In genomic region chr5:129594116-129595114, GRCm38 (mm10) we compare ENCODE assay signal across 8 mouse cellular contexts. TPM values are rescaled to one million over a fixed set of nuclear protein-coding genes. Genes with fewer than 3 reads are reported as not detected.
DNase-seq lines count a peak whose midpoint lies in the region; ATAC-seq and TF ChIP-seq lines count a peak whose summit lies in the region.

No protein-coding gene starts in this region.

- no peak overlapping the region for H3K4me3 ChIP-seq in liver, embryonic 14.5 days (ENCODE audit: insufficient read depth in 1 of 2, low read depth in 2 of 2, low read length in 2 of 2)
- H3K4me3 ChIP-seq in neural tube, embryonic 15.5 days (replicated peaks), result no peak overlapping the region
- no peak overlapping the region for H3K4me3 ChIP-seq in testis, adult 2 months (ENCODE audit: control insufficient read depth, low read depth, low read length)

- ATAC-seq in liver, embryonic 14.5 days (ENCODE audit: insufficient read depth), result no peak
- ATAC-seq in neural tube, embryonic 15.5 days (ENCODE audit: low FRiP score), result peak; percentile 51; the same call in 1 of the 2 replicates

- DNase-seq in 416B (ENCODE audit: low read depth), result peak; percentile 72
- DNase-seq in adrenal gland, adult 8-10 months, result peak; percentile 64
- peak; percentile 75 for DNase-seq in embryo, embryonic 11.5 days (ENCODE audit: low read depth, low spot score)
- peak; percentile 36 to 67 for DNase-seq in heart, adult 9 months (ENCODE audit: low spot score in 2 of 2)
- peak; percentile 81 to 88 for DNase-seq in kidney, postnatal 25 days
- peak; percentile 28 to 47 (median 42) for DNase-seq in liver, embryonic 14.5 days (ENCODE audit: low read depth in 3 of 3, low spot score in 3 of 3)

- no peaks in the 10 kb centered on the region; the same call in 1 of the 2 replicates for H3K27me3 ChIP-seq in liver, embryonic 14.5 days (ENCODE audit: control insufficient read depth, insufficient read depth, low read length)
- H3K27me3 ChIP-seq in neural tube, embryonic 15.5 days (replicated peaks), result no peaks in the 10 kb centered on the region
- H3K27me3 ChIP-seq in testis, adult 2 months (ENCODE audit: control insufficient read depth, insufficient read depth, low read length), result no peaks in the 10 kb centered on the region

- H3K4me2 ChIP-seq in liver, embryonic 14.5 days (ENCODE audit: low read depth), result no peak overlapping the region
- no peak overlapping the region for H3K4me2 ChIP-seq in neural tube, embryonic 15.5 days

- H3K4me1 ChIP-seq in liver, embryonic 14.5 days (replicated peaks; ENCODE audit: control insufficient read depth in 2 of 2, insufficient read depth in 2 of 2, low read length in 1 of 2), result no peaks in the 10 kb centered on the region; a peak in 1 of 4 replicates
- peaks cover 23% of the 10 kb centered on the region for H3K4me1 ChIP-seq in neural tube, embryonic 15.5 days
- peaks cover 4% of the 10 kb centered on the region; the same call in 1 of the 2 replicates for H3K4me1 ChIP-seq in testis, adult 2 months (ENCODE audit: control insufficient read depth, insufficient read depth, low read length)

- no peak for TF ChIP-seq POLR2A in testis, adult 2 months (IDR thresholded peaks at IDR 0.05; ENCODE audit: control insufficient read depth, low read depth, low read length)

- no peaks in the 10 kb centered on the region for H3K9me3 ChIP-seq in liver, embryonic 14.5 days (ENCODE audit: control insufficient read depth, low read length)
- H3K9me3 ChIP-seq in neural tube, embryonic 15.5 days (replicated peaks), result no peaks in the 10 kb centered on the region

- H3K36me3 ChIP-seq in liver, embryonic 14.5 days (replicated peaks; ENCODE audit: control insufficient read depth, insufficient read depth, low read depth), result no peaks in the 10 kb centered on the region
- H3K36me3 ChIP-seq in neural tube, embryonic 15.5 days, result peaks cover 21% of the 10 kb centered on the region
- no peaks in the 10 kb centered on the region for H3K36me3 ChIP-seq in testis, adult 2 months (ENCODE audit: control insufficient read depth, insufficient read depth, low read length)

- 33% methylated on average over 19 of the region's 19 CpGs for WGBS in liver, embryonic 14.5 days (ENCODE audit: insufficient replicate concordance)
- 47% methylated on average over 19 of the region's 19 CpGs for WGBS in neural tube, embryonic 15.5 days

- TF ChIP-seq EP300 in liver, embryonic 14.5 days (IDR thresholded peaks at IDR 0.05; ENCODE audit: low read depth), result no peak

- peak; percentile 98 for TF ChIP-seq CTCF in liver, embryonic 14.5 days (IDR thresholded peaks at IDR 0.05; ENCODE audit: low read depth)
- peak; percentile 99 for TF ChIP-seq CTCF in testis, adult 2 months (IDR thresholded peaks at IDR 0.05; ENCODE audit: control insufficient read depth, insufficient read depth, insufficient replicate concordance, low read depth, low read length)

- H3K9ac ChIP-seq in liver, embryonic 14.5 days (replicated peaks), result no peak overlapping the region
- no peak overlapping the region for H3K9ac ChIP-seq in neural tube, embryonic 15.5 days (replicated peaks)

- no peak overlapping the region for H3K27ac ChIP-seq in liver, embryonic 14.5 days
- H3K27ac ChIP-seq in neural tube, embryonic 15.5 days (replicated peaks), result no peak overlapping the region
- H3K27ac ChIP-seq in testis, adult 2 months (ENCODE audit: control insufficient read depth, insufficient read depth, low read depth, low read length), result no peak overlapping the region

RNA-seq across cellular contexts. Expression of gene Mmp17, which starts 10.4 kb away (rescaled TPM):
- total RNA-seq in adrenal gland, adult 8-10 months (2022), result 1 to 10 TPM in 3 of 4 experiments, under 1 TPM in 1; 0.70 to 1.7 (median 1.2) TPM
- polyA plus RNA-seq in liver, embryonic 14.5 days (2012; rRNA removed), result 0.18 and 0.26 TPM in 2 replicates
- 0.20 and 0.49 TPM in 2 replicates for polyA plus RNA-seq in liver, embryonic 14.5 days (2014; fragmentation: Nextera tagmentation; extraction: Ambion mirVana)
- polyA plus RNA-seq in neural tube, embryonic 15.5 days (2015; fragmentation: Nextera tagmentation; extraction: Ambion mirVana), result 10.1 and 12.0 TPM in 2 replicates
- polyA plus RNA-seq in testis, adult 2 months (2012; rRNA removed), result 0.93 and 1.2 TPM in 2 replicates
